Mouse (Mus musculus): ENCODE results near the gene Nphp4. TPM values are rescaled to one million over a fixed set of nuclear protein-coding genes. Genes with fewer than 3 reads are reported as not detected.

Gene Nphp4
- polyA plus RNA-seq, 1 experiment from 2014 or later, result 6.2 TPM

GRCm38 (mm10) chr4:152574266-152574665, 97.8 kb downstream of the Nphp4 start:
- H3K36me3 ChIP-seq, result no peaks in the 10 kb centered on the region
- H3K4me3 ChIP-seq (replicated peaks), result no peak overlapping the region
- H3K9ac ChIP-seq (replicated peaks), result no peak overlapping the region
- H3K4me2 ChIP-seq (replicated peaks), result no peak overlapping the region
- H3K27ac ChIP-seq, result no peak overlapping the region
- H3K4me1 ChIP-seq (replicated peaks), result peaks cover 11% of the 10 kb centered on the region
- no peak for ATAC-seq
- no peaks in the 10 kb centered on the region for H3K9me3 ChIP-seq
- 63% methylated on average over 12 of the region's 12 CpGs for WGBS
- no peaks in the 10 kb centered on the region for H3K27me3 ChIP-seq

GRCm38 (mm10) chr4:152576826-152577225, 100.3 kb downstream of the Nphp4 start:
- H3K4me1 ChIP-seq (replicated peaks), result peaks cover 4% of the 10 kb centered on the region
- 25% methylated on average over 4 of the region's 4 CpGs for WGBS
- no peak overlapping the region for H3K4me3 ChIP-seq (replicated peaks)
- ATAC-seq, result no peak
- no peaks in the 10 kb centered on the region for H3K9me3 ChIP-seq
- no peaks in the 10 kb centered on the region for H3K36me3 ChIP-seq
- H3K4me2 ChIP-seq (replicated peaks), result no peak overlapping the region
- no peak overlapping the region for H3K27ac ChIP-seq
- no peak overlapping the region for H3K9ac ChIP-seq (replicated peaks)
- no peaks in the 10 kb centered on the region for H3K27me3 ChIP-seq

GRCm38 (mm10) chr4:152579956-152580355, 103.5 kb downstream of the Nphp4 start:
- no peak overlapping the region for H3K4me3 ChIP-seq (replicated peaks)
- ATAC-seq, result no peak
- WGBS, result 81% methylated on average over 4 of the region's 4 CpGs

GRCm38 (mm10) chr4:152582206-152582605, 105.7 kb downstream of the Nphp4 start:
- Histone ChIP-seq H3K36me3 (no peaks in the 10 kb centered on the region), H3K9ac (replicated peaks) (no peak overlapping the region), H3K27ac (no peak overlapping the region), H3K4me3 (replicated peaks) (no peak overlapping the region), H3K4me1 (replicated peaks) (no peaks in the 10 kb centered on the region), H3K4me2 (replicated peaks) (no peak overlapping the region), H3K9me3 (no peaks in the 10 kb centered on the region), H3K27me3 (no peaks in the 10 kb centered on the region)
- ATAC-seq, result no peak
- WGBS, result 42% methylated on average over 6 of the region's 6 CpGs

More at GRCm38 (mm10) chr4:152579956-152580355, 103.5 kb downstream of the Nphp4 start:
- Histone ChIP-seq H3K4me2 (replicated peaks) (no peak overlapping the region), H3K9me3 (no peaks in the 10 kb centered on the region), H3K27ac (no peak overlapping the region), H3K36me3 (no peaks in the 10 kb centered on the region), H3K27me3 (no peaks in the 10 kb centered on the region), H3K4me1 (replicated peaks) (peaks cover 4% of the 10 kb centered on the region), H3K9ac (replicated peaks) (no peak overlapping the region)

GRCm38 (mm10) chr4:152583616-152584015, 107.1 kb downstream of the Nphp4 start:
- 73% methylated on average over 6 of the region's 6 CpGs for WGBS
- Histone ChIP-seq H3K9me3 (no peaks in the 10 kb centered on the region), H3K27me3 (no peaks in the 10 kb centered on the region), H3K4me2 (replicated peaks) (no peak overlapping the region), H3K27ac (no peak overlapping the region), H3K9ac (replicated peaks) (no peak overlapping the region), H3K36me3 (no peaks in the 10 kb centered on the region), H3K4me1 (replicated peaks) (no peaks in the 10 kb centered on the region), H3K4me3 (replicated peaks) (no peak overlapping the region)
- no peak for ATAC-seq

GRCm38 (mm10) chr4:152585526-152585925, 109.0 kb downstream of the Nphp4 start:
- Histone ChIP-seq H3K4me1 (replicated peaks) (no peaks in the 10 kb centered on the region), H3K4me2 (replicated peaks) (no peak overlapping the region), H3K27me3 (no peaks in the 10 kb centered on the region), H3K27ac (no peak overlapping the region), H3K9me3 (no peaks in the 10 kb centered on the region), H3K4me3 (replicated peaks) (no peak overlapping the region), H3K36me3 (no peaks in the 10 kb centered on the region), H3K9ac (replicated peaks) (no peak overlapping the region)
- 68% methylated on average over 15 of the region's 15 CpGs for WGBS
- no peak for ATAC-seq

GRCm38 (mm10) chr4:152586175-152586574, 109.7 kb downstream of the Nphp4 start:
- Histone ChIP-seq H3K36me3 (no peaks in the 10 kb centered on the region), H3K9ac (replicated peaks) (no peak overlapping the region), H3K9me3 (no peaks in the 10 kb centered on the region), H3K4me3 (replicated peaks) (no peak overlapping the region), H3K27ac (no peak overlapping the region), H3K27me3 (no peaks in the 10 kb centered on the region), H3K4me2 (replicated peaks) (no peak overlapping the region), H3K4me1 (replicated peaks) (no peaks in the 10 kb centered on the region)
- ATAC-seq, result no peak
- WGBS, result 49% methylated on average over 4 of the region's 4 CpGs

GRCm38 (mm10) chr4:152604285-152604684, 127.8 kb downstream of the Nphp4 start:
- Histone ChIP-seq H3K9me3 (no peaks in the 10 kb centered on the region), H3K27me3 (0 out of 2 replicates have a peak, but pooled peaks cover 4% of the 10 kb centered on the region), H3K4me1 (replicated peaks) (peaks cover 19% of the 10 kb centered on the region), H3K4me3 (replicated peaks) (no peak overlapping the region), H3K27ac (no peak overlapping the region), H3K36me3 (no peaks in the 10 kb centered on the region), H3K4me2 (replicated peaks) (no peak overlapping the region), H3K9ac (replicated peaks) (no peak overlapping the region)
- WGBS, result 44% methylated on average over 5 of the region's 5 CpGs
- ATAC-seq, result no peak

GRCm38 (mm10) chr4:152609196-152609595, 132.7 kb downstream of the Nphp4 start:
- Histone ChIP-seq H3K4me2 (replicated peaks) (no peak overlapping the region), H3K36me3 (no peaks in the 10 kb centered on the region), H3K9ac (replicated peaks) (no peak overlapping the region), H3K4me3 (replicated peaks) (no peak overlapping the region), H3K27ac (no peak overlapping the region), H3K9me3 (no peaks in the 10 kb centered on the region), H3K4me1 (replicated peaks) (peaks cover 7% of the 10 kb centered on the region), H3K27me3 (0 out of 2 replicates have a peak, but pooled peaks cover 4% of the 10 kb centered on the region)
- ATAC-seq, result no peak
- 82% methylated on average over 2 of the region's 2 CpGs for WGBS

- peaks cover 4% of the 10 kb centered on the region; the same call in 1 of the 2 replicates for H3K4me1 ChIP-seq (replicated peaks)
- no peak overlapping the region for H3K9ac ChIP-seq (replicated peaks)
- no peaks in the 10 kb centered on the region for H3K9me3 ChIP-seq
- no peak overlapping the region for H3K4me3 ChIP-seq (replicated peaks)
- no peaks in the 10 kb centered on the region for H3K36me3 ChIP-seq
- H3K27me3 ChIP-seq, result 0 out of 2 replicates have a peak, but pooled peaks cover 4% of the 10 kb centered on the region
- no peak for ATAC-seq
- H3K27ac ChIP-seq, result no peak overlapping the region
- 90% methylated on average over 9 of the region's 9 CpGs for WGBS
- H3K4me2 ChIP-seq (replicated peaks), result no peak overlapping the region
These were observed 133.5 kb downstream of the Nphp4 start for GRCm38 (mm10) chr4:152610026-152610425.

Other genes with a start within 250 kb of the Nphp4 start
- gene Gpr153, start 202.5 kb upstream of the Nphp4 start, polyA plus RNA-seq (2015; fragmentation: Nextera tagmentation; extraction: Ambion mirVana), result 6.0 and 8.1 TPM in 2 replicates
- gene Hes3, start 185.0 kb upstream of the Nphp4 start, polyA plus RNA-seq (2015; fragmentation: Nextera tagmentation; extraction: Ambion mirVana), result 1.4 and 2.5 TPM in 2 replicates
- 18.1 and 19.0 TPM in 2 replicates for gene Icmt, start 179.5 kb upstream of the Nphp4 start, polyA plus RNA-seq (2015; fragmentation: Nextera tagmentation; extraction: Ambion mirVana)
- gene Rnf207, start 157.7 kb upstream of the Nphp4 start, polyA plus RNA-seq (2015; fragmentation: Nextera tagmentation; extraction: Ambion mirVana), result 4.7 TPM in 2 replicates
- 213 and 217 TPM in 2 replicates for gene Rpl22, start 151.0 kb upstream of the Nphp4 start, polyA plus RNA-seq (2015; fragmentation: Nextera tagmentation; extraction: Ambion mirVana)
- 30.0 and 32.1 TPM in 2 replicates for gene Chd5, start 138.1 kb upstream of the Nphp4 start, polyA plus RNA-seq (2015; fragmentation: Nextera tagmentation; extraction: Ambion mirVana)
- gene Kcnab2, start 1.2 kb downstream of the Nphp4 start, polyA plus RNA-seq (2015; fragmentation: Nextera tagmentation; extraction: Ambion mirVana), result 21.7 and 21.9 TPM in 2 replicates